Mouse (Mus musculus) ovary, postnatal 10 days (tissue): ENCODE measurements around the gene Plscr5.
"Not testable (repeated sequence)": the region's sequence is repeated elsewhere in the genome, so short reads cannot be mapped to it uniquely, and the experiment has no call there.

Experiments used
- DNase-seq: peaks from one replicate; pipeline ENCODE4 v3.0.0; 2022; ENCODE audit warnings: low spot score

Plscr5 gene

DNA sequence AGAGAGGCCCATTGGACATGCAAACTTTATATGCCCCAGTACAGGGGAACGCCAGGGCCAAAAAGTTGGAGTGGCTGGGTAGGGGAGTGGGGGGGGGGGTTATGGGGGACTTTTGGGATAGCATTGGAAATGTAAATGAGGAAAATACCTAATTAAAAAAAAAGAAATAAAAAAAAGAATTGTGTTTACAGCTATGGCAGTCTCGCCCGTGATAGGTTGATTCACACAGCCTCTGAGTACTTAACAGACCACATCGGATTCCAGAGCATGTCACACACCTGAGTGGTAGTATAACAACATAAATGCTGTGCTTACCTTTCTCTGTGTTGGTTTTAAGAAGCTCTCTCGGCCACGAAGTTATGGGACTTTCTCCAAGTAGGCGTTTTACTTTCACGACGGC lies at the start of gene Plscr5:
Plscr5 (plus strand) TSS at position 301 of the 400 bp plus-strand sequence.
- not testable (repeated sequence) for DNase-seq

DNA sequence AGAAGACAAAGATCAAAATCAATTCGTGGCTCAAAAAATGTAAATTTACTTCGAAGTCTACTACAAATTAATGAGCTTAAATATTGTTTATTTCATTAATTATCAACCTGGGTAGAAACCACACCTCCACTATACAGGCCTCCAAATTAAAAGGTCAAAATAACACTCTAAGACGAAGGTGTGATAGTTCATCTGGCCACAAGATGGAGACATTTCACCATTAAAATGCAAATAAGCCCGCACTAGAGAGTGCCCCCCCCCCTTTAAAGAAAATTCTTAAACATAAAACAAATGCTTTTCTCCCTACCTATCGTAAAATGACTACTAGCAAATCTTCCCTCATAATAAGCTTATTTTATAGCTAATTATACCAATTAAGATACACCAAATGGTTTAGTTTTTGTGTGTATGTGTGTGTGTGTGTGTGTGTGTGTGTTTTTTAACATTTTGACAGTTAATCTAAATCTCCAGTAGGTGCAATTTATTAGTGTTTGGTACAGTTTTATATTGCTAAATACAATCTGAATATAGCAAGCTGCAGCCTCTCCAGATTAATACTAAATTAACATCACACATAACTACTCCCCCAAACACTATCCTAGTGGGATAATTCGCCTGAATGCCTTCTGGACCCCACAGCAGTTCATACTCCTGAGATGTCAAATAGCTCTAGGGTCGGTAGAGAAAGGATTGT lies 45.0 kb upstream of the Plscr5 start:
- no peak for DNase-seq

DNA sequence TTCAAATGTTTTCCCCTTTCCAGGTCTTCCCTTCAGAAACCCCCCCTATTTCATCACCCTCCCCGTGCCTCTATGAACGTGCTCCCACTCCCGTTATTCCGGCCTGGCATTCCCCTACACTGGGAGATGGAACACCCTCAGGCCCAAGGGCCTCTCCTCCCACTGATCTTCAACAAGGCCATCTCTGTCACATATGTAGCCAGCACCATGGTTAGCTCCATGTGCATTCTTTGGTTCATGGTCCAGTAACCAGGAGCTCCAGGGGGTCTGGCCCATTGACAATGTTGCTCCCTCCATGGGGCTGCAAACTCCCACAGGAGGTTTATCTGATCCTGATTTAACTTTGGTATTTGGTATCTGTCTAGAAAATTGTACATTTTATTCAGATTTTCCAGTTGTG lies 30.5 kb upstream of the Plscr5 start:
- DNase-seq: peak; percentile 6

DNA sequence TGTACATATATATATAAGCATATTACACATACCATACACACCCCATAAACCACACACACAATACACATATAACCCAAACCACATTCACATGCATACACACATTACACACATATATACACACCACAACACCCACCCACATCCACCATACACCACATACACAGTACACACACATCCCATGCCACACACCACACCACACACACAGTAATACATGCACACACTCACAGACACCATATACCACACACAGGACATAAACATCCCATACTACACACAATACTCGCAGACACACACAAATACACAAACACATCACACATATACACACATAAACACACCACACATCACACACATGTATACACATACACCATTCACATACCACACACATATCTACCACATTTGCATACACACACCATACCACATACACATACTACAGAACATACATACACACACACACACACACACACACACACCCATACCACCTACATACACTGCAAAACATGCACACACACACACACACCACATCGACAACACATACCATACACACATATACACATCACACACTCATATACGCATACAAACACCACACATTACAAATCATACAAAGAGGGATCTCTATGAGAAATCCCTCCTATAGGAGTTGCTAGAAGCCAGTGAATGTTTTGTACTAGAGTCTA lies 19.3 kb upstream of the Plscr5 start:
- DNase-seq: no peak

DNA sequence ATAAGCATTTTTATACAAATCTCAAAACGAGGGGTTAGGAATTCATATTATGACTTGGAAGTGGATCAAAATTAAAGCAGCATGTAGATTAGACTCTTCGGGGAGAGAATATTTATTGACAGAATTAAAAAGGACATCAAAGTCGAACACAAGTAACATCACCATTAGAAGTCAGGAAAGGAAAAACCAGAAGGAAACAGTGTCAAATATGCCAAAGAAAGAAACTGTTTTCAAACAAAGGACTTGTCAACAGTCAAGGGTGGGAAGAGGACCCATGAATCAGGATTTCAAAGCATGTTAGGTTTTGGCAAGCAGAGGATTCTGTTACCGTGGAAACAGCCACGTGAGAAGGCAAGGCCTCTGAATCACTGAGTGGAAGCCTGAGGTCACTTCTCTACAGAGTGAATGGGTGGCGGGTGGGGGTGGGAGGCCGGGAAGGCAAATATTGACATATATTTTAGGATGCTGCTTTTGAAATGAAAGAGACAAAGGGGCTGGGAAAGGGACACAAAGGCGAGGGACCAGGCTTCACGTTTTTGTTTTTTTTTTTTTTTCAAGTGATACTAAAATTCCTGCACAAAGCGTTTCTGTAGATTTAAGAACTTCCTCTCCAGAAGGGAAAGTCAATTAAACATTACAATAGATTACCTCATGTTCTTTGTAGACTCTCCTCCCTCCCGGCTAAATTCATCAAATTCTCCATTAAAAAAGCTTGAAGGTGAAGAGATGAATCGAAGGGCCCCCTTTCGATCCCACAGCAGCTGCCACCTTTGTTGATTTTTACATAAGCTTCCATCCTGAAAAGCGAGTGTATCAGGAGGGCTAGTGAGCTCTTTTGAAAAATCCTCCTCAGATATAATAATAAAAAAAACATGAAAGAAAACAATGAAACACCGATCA lies 18.3 kb upstream of the Plscr5 start:
- no peak for DNase-seq

DNA sequence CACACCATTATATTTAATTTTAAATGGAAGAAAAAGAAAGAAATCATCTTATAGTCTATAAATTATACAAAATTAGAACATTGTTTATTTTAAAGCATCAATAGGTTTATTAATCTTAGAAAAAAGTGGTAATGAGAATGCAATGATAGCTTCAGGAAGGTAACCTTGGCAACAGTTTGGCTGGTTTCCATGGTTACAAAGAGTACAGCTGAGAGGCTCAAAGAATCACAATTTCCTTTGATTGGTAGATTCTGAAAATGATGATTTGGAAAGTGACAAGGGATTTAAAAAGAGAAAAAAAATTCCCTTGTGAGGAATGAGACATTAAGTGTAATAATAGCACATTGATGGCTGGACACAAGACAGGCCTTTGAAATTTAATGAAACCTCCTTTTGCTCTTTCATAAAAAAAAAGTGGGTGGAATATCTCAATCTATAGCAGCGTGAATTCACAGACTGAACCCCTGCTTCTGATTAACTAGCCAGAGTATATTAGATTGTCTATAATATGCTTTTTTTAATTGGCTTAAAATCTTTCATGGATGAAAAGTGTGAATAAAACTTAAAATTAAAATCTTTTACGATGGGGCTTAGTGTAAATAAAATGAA lies 13.8 kb upstream of the Plscr5 start:
- no peak for DNase-seq

DNA sequence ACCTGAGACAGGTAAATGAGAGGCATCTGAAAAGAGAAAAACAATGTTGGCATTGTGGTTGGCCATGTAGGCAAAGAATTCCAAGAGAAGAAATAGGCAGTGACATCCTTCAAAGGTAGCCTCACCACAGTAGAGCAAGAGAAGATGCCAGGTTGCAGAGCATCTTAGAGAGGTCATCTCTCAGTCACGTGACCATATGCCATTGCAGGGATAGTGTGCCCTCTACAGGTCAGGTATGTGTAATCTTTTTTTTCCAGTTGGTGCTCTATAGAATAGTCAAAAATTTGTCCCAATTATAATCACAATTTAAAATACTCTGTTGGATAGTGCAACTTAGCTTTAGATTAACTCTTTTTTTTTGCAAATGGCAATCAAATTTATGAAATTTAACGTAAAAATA lies 1.4 kb upstream of the Plscr5 start:
- DNase-seq: no peak

DNA sequence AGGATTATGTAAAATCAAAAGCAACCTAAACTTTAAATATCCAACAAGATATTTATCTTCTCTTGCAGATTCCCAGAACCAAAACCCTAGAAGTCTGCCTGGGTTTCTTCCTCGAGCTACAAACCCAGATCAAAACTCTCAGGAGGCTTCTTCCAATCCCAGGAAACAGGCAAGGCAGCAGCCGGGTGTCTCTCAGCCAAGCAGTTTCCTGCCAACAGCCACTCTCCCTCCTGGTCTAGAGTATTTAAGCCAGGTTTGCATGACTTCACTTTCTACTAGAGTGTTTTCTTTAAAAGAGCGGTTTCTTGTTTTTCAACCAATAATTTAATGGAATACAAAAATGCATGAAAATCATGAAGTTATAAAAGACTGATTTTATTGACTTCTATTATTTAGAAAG lies 5.7 kb downstream of the Plscr5 start:
- no peak for DNase-seq

DNA sequence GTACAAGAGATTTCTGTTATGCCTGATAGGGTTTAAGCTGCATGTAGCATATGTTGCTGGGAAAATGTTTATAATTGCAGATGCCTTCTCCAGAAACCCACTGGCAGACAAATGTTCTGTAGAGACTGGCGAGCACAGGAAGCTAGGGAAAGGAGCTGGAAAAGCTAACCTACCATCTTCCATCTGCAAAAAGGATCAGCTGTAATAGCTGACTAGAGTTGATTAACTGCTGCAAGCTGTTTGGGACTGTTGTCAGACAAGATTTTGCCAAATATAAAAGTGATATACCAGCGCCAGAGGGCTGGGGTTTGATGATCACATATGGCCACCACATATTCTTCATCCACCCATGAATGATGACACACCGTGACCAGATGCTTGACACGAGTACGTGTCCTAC lies 6.8 kb downstream of the Plscr5 start:
- no peak for DNase-seq

DNA sequence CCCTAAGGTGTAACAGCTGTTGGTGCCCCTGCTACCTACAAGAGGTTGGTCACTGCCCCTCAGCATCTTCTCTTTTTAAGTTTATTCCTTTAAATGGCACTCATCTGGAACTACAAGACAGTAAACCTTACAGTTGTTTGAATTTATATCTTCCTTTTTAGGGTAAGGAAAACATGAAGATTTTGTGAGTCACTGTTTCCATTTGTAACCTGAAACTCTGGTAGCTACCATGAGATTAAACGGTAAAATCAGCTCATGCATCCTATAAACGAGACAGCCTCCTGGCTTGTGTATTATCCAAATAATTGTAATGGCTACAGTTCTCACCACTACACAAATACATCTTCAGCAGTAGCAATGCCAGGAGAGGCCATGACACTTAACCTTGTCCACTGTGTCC lies 11.7 kb downstream of the Plscr5 start:
- DNase-seq: no peak

DNA sequence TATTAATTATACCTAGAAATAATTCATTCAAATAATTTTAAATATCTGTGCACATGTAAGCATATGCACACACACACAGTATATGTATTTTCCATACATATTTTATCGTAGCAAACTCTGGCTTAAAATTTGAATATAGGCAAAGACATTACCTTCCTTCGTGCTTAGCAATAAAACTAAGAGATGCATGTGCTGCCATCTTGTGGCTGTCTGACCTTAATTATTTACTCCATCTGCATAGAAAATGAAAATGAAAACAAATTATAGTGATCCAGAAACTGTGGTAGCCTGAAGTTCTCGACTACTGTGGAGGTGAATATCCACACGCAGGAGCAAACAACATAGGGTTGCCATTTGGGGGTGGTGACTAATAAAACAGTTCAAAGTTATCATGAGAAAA lies 14.6 kb downstream of the Plscr5 start:
- DNase-seq: no peak

DNA sequence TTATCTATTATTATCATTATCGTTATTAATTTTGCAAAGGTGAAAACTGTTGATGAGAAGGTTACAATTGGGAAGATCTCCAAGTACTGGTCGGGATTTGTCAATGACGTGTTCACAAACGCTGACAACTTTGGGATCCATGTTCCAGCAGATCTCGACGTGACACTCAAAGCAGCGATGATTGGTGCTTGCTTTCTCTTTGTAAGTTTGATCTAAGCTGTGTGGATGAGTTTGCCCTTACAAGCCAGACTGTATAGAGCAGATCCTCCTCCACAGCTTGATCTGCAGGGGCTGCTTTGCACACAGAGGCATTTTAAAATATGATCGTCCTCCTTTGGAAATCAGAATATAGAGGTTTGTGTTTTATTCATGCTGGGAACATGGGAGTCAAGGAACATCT lies 15.0 kb downstream of the Plscr5 start:
- DNase-seq: no peak

DNA sequence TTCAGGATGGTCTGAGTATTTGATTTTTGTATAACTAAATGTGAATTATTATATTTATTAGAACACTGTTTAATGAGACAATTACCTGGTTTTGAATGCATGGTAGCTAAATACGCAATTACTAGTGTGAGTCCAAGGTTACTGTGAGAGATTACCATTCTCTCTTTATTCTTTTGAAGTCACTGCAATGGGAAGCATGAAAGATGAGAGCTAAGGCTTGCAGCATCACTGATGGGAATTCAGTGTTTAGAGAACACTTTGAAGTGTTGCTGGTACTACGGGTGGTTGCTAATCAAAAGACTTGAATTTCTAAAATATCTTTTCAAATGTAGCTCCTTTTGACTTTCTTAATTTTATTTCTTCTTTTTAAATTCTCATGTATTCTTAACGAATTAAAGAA lies 17.1 kb downstream of the Plscr5 start:
- DNase-seq: no peak

DNA sequence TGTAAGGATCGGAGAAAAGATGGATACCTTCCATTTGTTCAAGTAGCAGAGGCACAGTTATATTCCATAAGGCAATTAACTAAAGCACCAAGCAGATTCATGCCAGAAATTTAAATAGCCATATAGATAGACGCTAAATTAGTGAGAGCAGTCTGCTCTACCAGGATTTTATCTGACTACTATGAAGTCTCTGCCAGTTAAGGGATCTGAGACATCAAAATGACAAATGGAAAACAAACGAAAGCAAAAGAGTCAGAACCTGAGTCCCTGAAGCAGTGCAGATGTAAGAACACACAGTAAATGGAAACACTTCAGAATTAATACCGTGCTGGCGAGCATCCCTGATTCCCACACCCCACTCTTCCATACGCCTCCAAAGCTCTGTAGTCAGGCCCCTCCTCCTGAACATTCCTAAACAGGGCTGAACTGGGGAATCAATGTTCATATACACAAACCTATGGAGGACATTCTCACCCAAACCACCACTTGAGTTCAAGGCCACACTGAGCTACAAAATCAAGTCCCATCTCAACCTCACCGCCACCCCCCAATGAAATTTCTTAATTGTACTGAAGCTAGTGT lies 17.7 kb downstream of the Plscr5 start:
- DNase-seq: no peak

DNA sequence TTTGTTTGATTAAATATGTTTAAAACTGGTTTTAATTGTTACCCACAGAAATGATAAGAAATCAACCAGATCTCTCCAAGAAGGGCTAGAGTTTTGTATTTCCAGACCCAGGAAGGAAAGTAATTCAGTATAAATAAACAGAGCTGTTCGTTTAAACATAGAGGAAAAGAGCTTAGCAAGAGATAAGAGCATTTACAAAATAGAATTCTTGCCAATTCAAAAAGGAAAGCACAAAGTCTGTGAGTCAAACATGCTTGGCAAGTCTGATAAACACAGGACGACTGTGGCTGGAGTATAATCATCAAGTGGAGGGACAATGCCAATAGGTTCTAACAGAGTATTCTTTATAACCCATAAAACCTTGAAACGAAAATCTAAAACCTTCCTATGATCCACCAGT lies 18.3 kb downstream of the Plscr5 start:
- no peak for DNase-seq

DNA sequence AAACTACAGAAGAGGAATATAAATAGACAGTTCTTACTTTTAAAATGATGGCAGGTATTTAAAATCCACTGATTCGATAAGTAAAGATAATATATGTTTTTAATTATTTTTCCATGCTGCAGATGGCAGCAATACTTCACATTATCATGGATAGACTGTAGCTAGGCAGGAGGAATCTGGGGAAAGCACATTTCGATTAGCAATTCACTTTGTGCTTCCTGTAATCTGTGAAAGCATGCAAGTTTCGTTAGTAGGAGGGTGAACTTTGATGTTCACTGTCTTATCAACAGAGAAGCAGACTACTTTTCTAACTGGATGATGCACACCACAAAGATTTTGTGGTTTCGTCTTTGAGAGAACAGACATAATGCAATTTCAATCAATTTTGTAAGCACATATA lies 24.7 kb downstream of the Plscr5 start:
- no peak for DNase-seq

DNA sequence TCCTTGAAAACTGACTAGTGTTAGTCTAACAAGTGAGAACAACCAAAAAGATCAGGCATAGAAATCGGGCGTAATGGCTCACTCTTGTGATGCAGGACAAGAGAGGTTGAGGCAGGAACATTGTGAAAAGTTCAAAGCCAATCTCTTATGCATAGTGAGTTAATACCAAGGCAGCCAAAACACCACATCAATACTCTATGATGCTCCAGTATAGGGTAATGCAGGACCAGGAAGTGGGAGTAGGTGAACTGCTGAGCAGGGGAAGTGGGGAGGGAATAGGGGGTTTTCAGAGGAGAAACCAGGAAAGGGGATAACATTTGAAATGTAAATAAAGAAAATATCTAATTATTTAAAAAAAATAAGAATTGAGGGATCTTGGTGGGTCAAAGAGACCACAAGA lies 25.2 kb downstream of the Plscr5 start:
- DNase-seq: no peak

DNA sequence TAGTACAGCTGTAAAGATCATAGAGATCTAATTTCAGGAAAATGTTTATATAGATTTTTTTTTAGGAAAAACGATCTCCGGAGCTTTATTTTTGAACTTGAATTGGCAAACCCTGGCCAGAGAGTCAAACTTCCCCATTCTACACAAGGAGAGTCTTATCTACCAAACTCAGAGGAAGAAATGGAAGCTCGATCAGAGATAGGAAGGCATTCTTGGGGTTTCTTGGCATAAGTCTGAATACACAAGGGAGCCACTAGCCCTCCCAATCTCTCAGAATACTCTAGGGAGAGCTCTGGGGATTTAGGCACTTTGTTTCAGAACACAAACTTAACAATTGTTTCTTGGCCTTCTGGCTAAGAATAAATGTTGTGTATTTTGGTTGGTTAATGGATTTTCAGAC lies 27.4 kb downstream of the Plscr5 start:
- DNase-seq: no peak

DNA sequence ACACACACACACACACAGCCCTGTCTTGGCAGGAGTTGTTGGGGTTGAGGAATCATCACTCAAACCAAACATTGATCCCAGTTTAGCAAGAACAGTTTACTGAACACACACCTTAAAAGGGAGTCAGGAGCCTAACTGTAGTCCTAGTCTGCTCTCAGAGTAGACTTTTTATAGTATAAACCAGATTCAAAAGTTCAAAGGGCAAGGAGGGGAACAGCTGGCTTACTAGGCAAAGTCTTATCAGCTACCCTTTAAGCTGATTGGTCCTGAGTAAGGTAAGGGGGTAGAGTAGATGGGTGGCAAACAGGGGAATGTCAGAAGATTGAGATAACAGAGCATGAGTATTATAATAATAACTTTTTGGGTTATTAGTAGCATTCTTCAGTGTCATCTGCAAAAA lies 28.7 kb downstream of the Plscr5 start:
- DNase-seq: no peak

DNA sequence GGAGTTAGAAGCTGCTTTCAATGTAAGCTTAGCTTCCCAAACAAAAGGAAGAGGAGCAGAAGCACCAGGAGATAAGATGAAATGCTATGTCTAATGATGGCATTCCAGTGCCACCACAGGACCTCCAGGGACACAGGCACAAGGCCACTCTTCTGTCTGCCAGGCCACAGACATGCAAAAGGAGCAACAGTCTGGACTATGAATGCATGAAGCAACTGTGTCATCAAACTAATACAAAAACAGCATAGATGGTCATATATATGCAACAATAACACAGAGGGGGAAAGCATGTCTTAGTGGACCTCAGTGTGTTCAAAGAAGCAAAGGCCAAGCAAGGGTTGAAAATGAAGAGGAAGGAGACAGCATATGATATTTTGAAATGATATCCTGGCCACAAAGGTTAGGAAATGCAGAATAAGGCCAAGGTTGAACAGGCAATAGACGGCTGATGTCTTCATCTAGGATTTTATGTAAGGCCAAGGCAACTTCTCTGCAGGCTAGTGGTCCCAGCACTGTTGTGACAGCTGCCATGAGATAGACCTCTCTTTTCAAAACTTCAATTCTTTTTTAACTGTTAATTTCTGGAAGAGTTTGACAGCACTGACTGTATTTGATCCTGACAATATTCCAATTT lies 32.0 kb downstream of the Plscr5 start:
- DNase-seq: no peak

DNA sequence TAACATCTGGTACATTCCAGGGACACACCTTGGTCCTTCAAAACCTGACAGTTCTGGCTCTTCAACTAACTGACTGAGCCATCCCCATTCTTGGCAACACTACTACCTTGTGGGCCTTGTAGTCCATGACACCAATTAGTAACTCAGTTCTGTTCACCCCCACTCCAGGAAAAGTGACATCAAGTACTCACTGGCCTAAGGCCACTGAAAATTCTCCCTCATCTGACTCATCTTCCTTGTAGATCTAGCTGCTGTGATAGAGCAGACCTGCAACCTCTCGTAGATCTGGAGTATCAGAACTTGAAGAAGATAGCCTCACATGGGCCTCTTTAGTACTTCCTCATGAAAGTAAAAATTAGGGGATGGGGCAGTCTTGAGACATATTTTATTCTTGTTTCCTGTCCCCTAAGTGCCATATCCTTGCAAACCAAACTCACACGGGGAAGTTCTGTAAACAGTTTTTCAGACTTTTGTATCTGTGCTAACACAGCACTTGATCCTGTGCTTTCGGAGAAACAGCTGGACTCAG lies 33.5 kb downstream of the Plscr5 start:
- no peak for DNase-seq

DNA sequence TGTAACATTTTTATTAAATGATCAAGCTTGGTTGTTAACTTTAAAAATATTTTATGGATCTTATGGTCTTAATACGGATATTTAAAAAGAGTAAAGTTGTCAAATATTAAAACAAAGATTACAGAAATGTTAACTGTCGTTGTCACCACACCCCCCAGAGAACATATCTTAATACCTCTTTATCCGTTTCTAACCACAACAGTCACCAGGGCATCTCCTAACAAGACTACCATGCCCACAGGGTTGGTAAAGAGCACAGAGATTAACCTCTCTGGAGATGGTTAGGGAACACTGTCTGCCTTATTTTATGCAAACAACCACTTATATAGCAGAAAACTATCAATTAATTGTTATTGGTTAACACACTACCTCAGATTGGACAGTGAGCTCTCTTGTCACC lies 34.1 kb downstream of the Plscr5 start:
- DNase-seq: no peak
